Mouse (Mus musculus): ENCODE results near the gene Bcas1. TPM values are rescaled to one million over a fixed set of nuclear protein-coding genes. Genes with fewer than 3 reads are reported as not detected.

The Bcas1 gene
- total and polyA plus RNA-seq, 3 experiments, result 0.13 to 0.35 TPM; not detected in 1

- Histone ChIP-seq H3K9me3 (replicated peaks; ENCODE audit: insufficient read depth, low read length) (no peaks in the 10 kb centered on the region), H3K9ac (ENCODE audit: control insufficient read depth, low read depth, low read length, poor library complexity, severe bottlenecking) (no peak overlapping the region), H3K36me3 (ENCODE audit: control insufficient read depth in 1 of 2, insufficient read depth in 2 of 2, low read length in 2 of 2) (no peaks in the 10 kb centered on the region), H3K27me3 (ENCODE audit: control insufficient read depth in 1 of 2, insufficient read depth in 2 of 2, low read length in 2 of 2) (no peaks in the 10 kb centered on the region), H3K4me3 (ENCODE audit: control insufficient read depth in 1 of 2, insufficient read depth in 1 of 2, low read depth in 2 of 2, low read length in 2 of 2) (no peak overlapping the region), H3K4me1 (ENCODE audit: control insufficient read depth in 1 of 2, insufficient read depth in 2 of 2, low read length in 2 of 2) (no peaks in the 10 kb centered on the region), H3K79me2 (ENCODE audit: control insufficient read depth, insufficient read depth, low read length, poor library complexity) (no peaks in the 10 kb centered on the region), H3K27ac (ENCODE audit: control insufficient read depth, low read depth, low read length) (no peak overlapping the region)
- TF ChIP-seq MEF2A (IDR thresholded peaks at IDR 0.05; ENCODE audit: extremely low read depth, insufficient replicate concordance, low read depth, low read length, poor library complexity, severe bottlenecking) (no peak), HCFC1 (IDR thresholded peaks at IDR 0.05; ENCODE audit: low read depth, low read length) (no peak), ZC3H11A (IDR thresholded peaks at IDR 0.05; ENCODE audit: low read depth, low read length) (no peak), MXI1 (IDR thresholded peaks at IDR 0.05; ENCODE audit: low read depth, low read length) (no peak)
- no peak for DNase-seq (ENCODE audit: low read depth, low spot score)
These were observed 35.7 kb downstream of the Bcas1 start for GRCm38 (mm10) chr2:170391994-170392393.

GRCm38 (mm10) chr2:170388320-170388719 lies 39.3 kb downstream of the Bcas1 start:
- TF ChIP-seq KAT2A (conservative IDR thresholded peaks at IDR 0.05; ENCODE audit: low read depth, low read length) (no peak), MAFK (IDR thresholded peaks at IDR 0.05; ENCODE audit: borderline replicate concordance, low read depth, low read length) (no peak), ZMIZ1 (IDR thresholded peaks at IDR 0.05; ENCODE audit: low read depth, low read length) (no peak), CHD1 (IDR thresholded peaks at IDR 0.05; ENCODE audit: low read depth, low read length) (no peak), SIN3A (IDR thresholded peaks at IDR 0.05; ENCODE audit: low read length) (no peak), MEF2A (IDR thresholded peaks at IDR 0.05; ENCODE audit: extremely low read depth, insufficient replicate concordance, low read depth, low read length, poor library complexity, severe bottlenecking) (no peak), NELFE (IDR thresholded peaks at IDR 0.05; ENCODE audit: low read depth, low read length) (no peak)
- Histone ChIP-seq H3K9ac (ENCODE audit: control insufficient read depth, low read depth, low read length, poor library complexity, severe bottlenecking) (no peak overlapping the region), H3K27ac (ENCODE audit: control insufficient read depth, low read depth, low read length) (no peak overlapping the region), H3K27me3 (ENCODE audit: control insufficient read depth in 1 of 2, insufficient read depth in 2 of 2, low read length in 2 of 2) (no peaks in the 10 kb centered on the region), H3K79me2 (ENCODE audit: control insufficient read depth, insufficient read depth, low read length, poor library complexity) (no peaks in the 10 kb centered on the region), H3K36me3 (ENCODE audit: control insufficient read depth in 1 of 2, insufficient read depth in 2 of 2, low read length in 2 of 2) (no peaks in the 10 kb centered on the region), H3K4me3 (ENCODE audit: control insufficient read depth in 1 of 2, insufficient read depth in 1 of 2, low read depth in 2 of 2, low read length in 2 of 2) (no peak overlapping the region), H3K4me1 (ENCODE audit: control insufficient read depth in 1 of 2, insufficient read depth in 2 of 2, low read length in 2 of 2) (no peaks in the 10 kb centered on the region), H3K9me3 (replicated peaks; ENCODE audit: insufficient read depth, low read length) (no peaks in the 10 kb centered on the region)
- DNase-seq (ENCODE audit: low read depth, low spot score), result no peak

- H3K4me3 ChIP-seq (ENCODE audit: control insufficient read depth in 1 of 2, insufficient read depth in 1 of 2, low read depth in 2 of 2, low read length in 2 of 2), result no peak overlapping the region
- no peak for DNase-seq (ENCODE audit: low read depth, low spot score)
- no peaks in the 10 kb centered on the region for H3K27me3 ChIP-seq (ENCODE audit: control insufficient read depth in 1 of 2, insufficient read depth in 2 of 2, low read length in 2 of 2)
- H3K79me2 ChIP-seq (ENCODE audit: control insufficient read depth, insufficient read depth, low read length, poor library complexity), result no peaks in the 10 kb centered on the region
- no peaks in the 10 kb centered on the region for H3K36me3 ChIP-seq (ENCODE audit: control insufficient read depth in 1 of 2, insufficient read depth in 2 of 2, low read length in 2 of 2)
- TF ChIP-seq USF2 (IDR thresholded peaks at IDR 0.05; ENCODE audit: borderline replicate concordance in 1 of 2, insufficient read depth in 1 of 2, low read depth in 1 of 2, low read length in 2 of 2) (no peak), JUND (IDR thresholded peaks at IDR 0.05; ENCODE audit: low read depth, low read length) (no peak), ZKSCAN1 (IDR thresholded peaks at IDR 0.05; ENCODE audit: low read depth, low read length) (no peak), NRF1 (IDR thresholded peaks at IDR 0.05; ENCODE audit: insufficient read depth, low read depth, low read length, poor library complexity, severe bottlenecking) (no peak), RCOR1 (IDR thresholded peaks at IDR 0.05; ENCODE audit: low read depth, low read length) (no peak), POLR2A (IDR thresholded peaks at IDR 0.05; ENCODE audit: control insufficient read depth in 1 of 2, insufficient read depth in 1 of 2, low read depth in 1 of 2, low read length in 2 of 2, poor library complexity in 1 of 2) (no peak), MAZ (IDR thresholded peaks at IDR 0.05; ENCODE audit: low read depth, low read length) (no peak), USF1 (IDR thresholded peaks at IDR 0.05; ENCODE audit: low read depth, low read length) (no peak), EP300 (IDR thresholded peaks at IDR 0.05; ENCODE audit: low read depth in 1 of 2, low read length in 2 of 2) (no peak), CTCF (IDR thresholded peaks at IDR 0.05 in 2 of 3, conservative IDR thresholded peaks at IDR 0.05 in 1 of 3; ENCODE audit: control insufficient read depth in 1 of 3, insufficient read depth in 1 of 3, low read depth in 2 of 3, low read length in 3 of 3, poor library complexity in 1 of 3, severe bottlenecking in 1 of 3) (no peak), ZC3H11A (IDR thresholded peaks at IDR 0.05; ENCODE audit: low read depth, low read length) (no peak), MYC (IDR thresholded peaks at IDR 0.05; ENCODE audit: low read depth, low read length) (no peak)
- H3K4me1 ChIP-seq (ENCODE audit: control insufficient read depth in 1 of 2, insufficient read depth in 2 of 2, low read length in 2 of 2), result no peaks in the 10 kb centered on the region
- H3K27ac ChIP-seq (ENCODE audit: control insufficient read depth, low read depth, low read length), result no peak overlapping the region
- H3K9me3 ChIP-seq (replicated peaks; ENCODE audit: insufficient read depth, low read length), result no peaks in the 10 kb centered on the region
- H3K9ac ChIP-seq (ENCODE audit: control insufficient read depth, low read depth, low read length, poor library complexity, severe bottlenecking), result no peak overlapping the region
These were observed 42.1 kb downstream of the Bcas1 start for GRCm38 (mm10) chr2:170385556-170385955.

Measured in MEL (cell line).